Mouse (Mus musculus) testis, adult 2 months (tissue): Measurements from ENCODE around the gene Vac14.
"Not testable (repeated sequence)": the region's sequence is repeated elsewhere in the genome, so short reads cannot be mapped to it uniquely, and the experiment has no call there.

ENCODE experiments used
- CTCF ChIP-seq: fragments of 200-500 bp; IDR thresholded peaks from 2 replicates; pipeline ENCODE4 v1.5.1; 2012; ENCODE audit warnings: low read depth, mild to moderate bottlenecking, inconsistent platforms, low read length, moderate library complexity; ENCODE audit not compliant: control insufficient read depth, insufficient read depth, insufficient replicate concordance
- POLR2A ChIP-seq: fragments of 200-500 bp; IDR thresholded peaks from 2 replicates; pipeline ENCODE4 v1.6.1; 2012; ENCODE audit warnings: low read depth, mild to moderate bottlenecking, inconsistent platforms, low read length, moderate library complexity; ENCODE audit not compliant: control insufficient read depth

DNA sequence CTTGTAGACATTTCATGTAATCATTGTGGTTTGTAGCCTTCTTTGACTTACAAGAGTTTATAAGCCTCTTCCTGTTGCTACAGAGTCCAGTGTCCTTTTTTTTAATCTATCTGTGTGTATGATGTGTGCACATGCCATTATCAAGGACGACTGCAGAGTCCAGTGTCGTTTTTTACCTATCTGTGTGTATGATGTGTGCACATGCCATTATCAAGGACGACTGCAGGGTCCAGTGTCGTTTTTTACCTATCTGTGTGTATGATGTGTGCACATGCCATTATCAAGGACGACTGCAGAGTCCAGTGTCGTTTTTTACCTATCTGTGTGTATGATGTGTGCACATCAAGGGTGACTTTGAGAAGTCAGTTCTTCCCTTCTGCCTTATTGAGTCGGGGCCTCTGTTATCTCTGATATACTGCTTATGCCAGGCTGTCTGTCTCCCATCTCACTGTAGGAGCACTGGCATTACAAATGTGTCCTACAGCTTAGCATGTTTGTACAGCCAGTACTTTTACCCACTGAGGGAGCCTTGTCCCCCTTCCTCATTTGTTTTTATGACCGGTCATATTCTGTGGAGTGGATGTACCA lies 49.3 kb downstream of the Vac14 start:
- not testable (repeated sequence) for TF ChIP-seq CTCF, POLR2A
